In the genomic region with DNA sequence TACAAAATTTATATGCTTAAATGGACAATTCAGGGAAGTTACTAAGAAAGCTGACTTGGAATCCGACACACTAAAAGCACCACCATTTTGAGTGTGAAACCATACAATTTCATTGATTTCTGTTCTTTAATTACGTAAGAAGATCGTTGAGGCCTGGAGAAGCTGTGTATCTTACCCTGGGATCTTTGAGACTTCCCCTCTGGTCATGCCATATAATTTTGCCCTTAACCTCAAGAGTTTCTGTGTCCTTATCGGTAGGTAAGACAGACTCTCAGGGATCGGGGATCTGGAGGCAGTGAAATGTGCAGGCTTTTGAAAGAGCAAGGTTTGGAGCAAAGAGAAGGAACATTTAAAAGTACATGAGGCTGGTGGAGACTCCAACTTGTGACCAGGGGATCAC, we compare ENCODE assay signal across 27 mouse cellular contexts. TPM values are rescaled to one million over a fixed set of nuclear protein-coding genes. Genes with fewer than 3 reads are reported as not detected.
DNase-seq lines count a peak whose midpoint lies in the region; ATAC-seq and TF ChIP-seq lines count a peak whose summit lies in the region.
"Had no signal": no experiment of that assay in that cellular context is flagged by ENCODE, and none has a peak within 500 bp of the region (broad histone marks: within the 10 kb centered on the region; RNA-seq: fewer than 3 reads in every experiment).

No protein-coding gene starts in this region.

- H3K4me3 ChIP-seq in kidney, embryonic 14.5 days (ENCODE audit: low read length): no peak overlapping the region
- H3K4me3 ChIP-seq in MEL (ENCODE audit: control insufficient read depth in 1 of 2, insufficient read depth in 1 of 2, low read depth in 2 of 2, low read length in 2 of 2): peak overlapping the region in 1 of 2 experiments; percentile 24; a peak in 1 of 4 replicates
- H3K4me3 ChIP-seq in intestine, embryonic 16.5 days (ENCODE audit: low read length): no peak overlapping the region
- H3K4me3 ChIP-seq in forebrain, embryonic 11.5 days (ENCODE audit: low read depth, low read length): no peak overlapping the region
- H3K4me3 ChIP-seq: forebrain, embryonic 10.5 days; gastrocnemius, adult 2 months; heart, embryonic 12.5 days; heart, embryonic 15.5 days; hindbrain, embryonic 10.5 days; hindbrain, embryonic 13.5 days had no signal

- TF ChIP-seq CTCF in MEL (IDR thresholded peaks at IDR 0.05 in 2 of 3, conservative IDR thresholded peaks at IDR 0.05 in 1 of 3; ENCODE audit: control insufficient read depth in 1 of 3, insufficient read depth in 1 of 3, low read depth in 2 of 3, low read length in 3 of 3, poor library complexity in 1 of 3, severe bottlenecking in 1 of 3): no peak

- no peak for DNase-seq in kidney, postnatal 36 days
- DNase-seq in 416B (ENCODE audit: low read depth): peak; percentile 41
- DNase-seq in MEL (ENCODE audit: low read depth, low spot score): peak; percentile 47
- no peak for DNase-seq in gastrocnemius, postnatal 36 days
- no peak for DNase-seq in forebrain, embryonic 11.5 days (ENCODE audit: low spot score)
- DNase-seq: adrenal gland, adult 8-10 months; adrenal gland, postnatal 25 days; cerebellum, adult 11-12 months; cerebellum, adult 8-10 months; cerebellum, postnatal 10 days; cerebellum, postnatal 36 days; forebrain, postnatal 0 days; gastrocnemius, adult 2 months; gastrocnemius, postnatal 14 days; heart, postnatal 10 days; heart, postnatal 36 days; kidney, adult 11 months had no signal

- intact Hi-C loops in gastrocnemius, postnatal 36 days (cut with DNase I): no loop called here

- no peaks in the 10 kb centered on the region for H3K9me3 ChIP-seq in kidney, embryonic 14.5 days (ENCODE audit: control insufficient read depth, low read length)
- H3K9me3 ChIP-seq in MEL (replicated peaks; ENCODE audit: insufficient read depth, low read length): no peaks in the 10 kb centered on the region
- H3K9me3 ChIP-seq in intestine, embryonic 16.5 days (ENCODE audit: control insufficient read depth, low read length): no peaks in the 10 kb centered on the region
- H3K9me3 ChIP-seq in forebrain, embryonic 11.5 days (ENCODE audit: control insufficient read depth, low read length): no peaks in the 10 kb centered on the region
- H3K9me3 ChIP-seq: forebrain, embryonic 10.5 days; heart, embryonic 12.5 days; heart, embryonic 15.5 days; hindbrain, embryonic 10.5 days; hindbrain, embryonic 13.5 days had no signal

- H3K27me3 ChIP-seq in kidney, embryonic 14.5 days (ENCODE audit: control insufficient read depth, insufficient read depth, low read length): no peaks in the 10 kb centered on the region
- no peaks in the 10 kb centered on the region for H3K27me3 ChIP-seq in MEL (ENCODE audit: control insufficient read depth in 1 of 2, insufficient read depth in 2 of 2, low read length in 2 of 2)
- H3K27me3 ChIP-seq in intestine, embryonic 16.5 days (replicated peaks; ENCODE audit: control insufficient read depth, insufficient read depth, low read length): no peaks in the 10 kb centered on the region
- H3K27me3 ChIP-seq in forebrain, embryonic 11.5 days (ENCODE audit: control insufficient read depth, insufficient read depth, low read length): no peaks in the 10 kb centered on the region
- H3K27me3 ChIP-seq: heart, embryonic 12.5 days; heart, embryonic 15.5 days; hindbrain, embryonic 13.5 days; Patski had no signal

- TF ChIP-seq RAD21 in MEL (IDR thresholded peaks at IDR 0.05; ENCODE audit: low read depth, low read length): no peak

- H3K4me1 ChIP-seq in kidney, embryonic 14.5 days (ENCODE audit: control insufficient read depth, insufficient read depth, low read length): peaks cover 27% of the 10 kb centered on the region
- H3K4me1 ChIP-seq in MEL (ENCODE audit: control insufficient read depth in 1 of 2, insufficient read depth in 2 of 2, low read length in 2 of 2): peaks cover 24 to 38% of the 10 kb centered on the region in 2 experiments
- H3K4me1 ChIP-seq in intestine, embryonic 16.5 days (ENCODE audit: control insufficient read depth, insufficient read depth, low read length): peaks cover 32% of the 10 kb centered on the region
- peaks cover 5% of the 10 kb centered on the region; the same call in 1 of the 2 replicates for H3K4me1 ChIP-seq in forebrain, embryonic 11.5 days (replicated peaks; ENCODE audit: control insufficient read depth, insufficient read depth, low read length)

- WGBS in kidney, embryonic 14.5 days: 77% methylated on average over 5 of the region's 5 CpGs
- WGBS in intestine, embryonic 16.5 days: 72% methylated on average over 5 of the region's 5 CpGs
- WGBS in forebrain, embryonic 11.5 days: 97% methylated on average over 5 of the region's 5 CpGs

- peak; percentile 44 to 69 for TF ChIP-seq EP300 in MEL (IDR thresholded peaks at IDR 0.05; ENCODE audit: low read depth in 1 of 2, low read length in 2 of 2)

- no peak overlapping the region for H3K9ac ChIP-seq in kidney, embryonic 14.5 days (ENCODE audit: low read depth, low read length)
- peak overlapping the region; percentile 19; the same call in 1 of the 2 replicates for H3K9ac ChIP-seq in MEL (ENCODE audit: control insufficient read depth, low read depth, low read length, poor library complexity, severe bottlenecking)
- no peak overlapping the region for H3K9ac ChIP-seq in intestine, embryonic 16.5 days (ENCODE audit: low read depth, low read length)
- H3K9ac ChIP-seq in forebrain, embryonic 11.5 days (ENCODE audit: low read length): no peak overlapping the region
- H3K9ac ChIP-seq: forebrain, postnatal 0 days; heart, embryonic 12.5 days; heart, embryonic 15.5 days; hindbrain, embryonic 13.5 days had no signal

- peak overlapping the region; percentile 8; the same call in 1 of the 2 replicates for H3K27ac ChIP-seq in kidney, embryonic 14.5 days (ENCODE audit: low read depth, low read length)
- no peak overlapping the region for H3K27ac ChIP-seq in MEL (ENCODE audit: control insufficient read depth, low read depth, low read length)
- H3K27ac ChIP-seq in intestine, embryonic 16.5 days (ENCODE audit: low read length): peak overlapping the region; percentile 80
- H3K27ac ChIP-seq in forebrain, embryonic 11.5 days (ENCODE audit: low read depth, low read length): no peak overlapping the region
- H3K27ac ChIP-seq: forebrain, embryonic 10.5 days; gastrocnemius, adult 2 months; heart, embryonic 15.5 days; hindbrain, embryonic 10.5 days; hindbrain, embryonic 13.5 days had no signal

- no peaks in the 10 kb centered on the region for H3K36me3 ChIP-seq in kidney, embryonic 14.5 days (ENCODE audit: control insufficient read depth, insufficient read depth, low read length)
- peaks cover 0 to 33% of the 10 kb centered on the region in 2 experiments; a peak in 2 of 4 replicates for H3K36me3 ChIP-seq in MEL (ENCODE audit: control insufficient read depth in 1 of 2, insufficient read depth in 2 of 2, low read length in 2 of 2)
- H3K36me3 ChIP-seq in intestine, embryonic 16.5 days (ENCODE audit: control insufficient read depth, insufficient read depth, low read length): no peaks in the 10 kb centered on the region
- H3K36me3 ChIP-seq in forebrain, embryonic 11.5 days (ENCODE audit: control insufficient read depth, insufficient read depth, low read length): no peaks in the 10 kb centered on the region
- H3K36me3 ChIP-seq: forebrain, embryonic 10.5 days; heart, embryonic 12.5 days; heart, embryonic 15.5 days; hindbrain, embryonic 10.5 days; hindbrain, embryonic 13.5 days had no signal

- TF ChIP-seq POLR2A in MEL (IDR thresholded peaks at IDR 0.05; ENCODE audit: control insufficient read depth in 1 of 2, insufficient read depth in 1 of 2, low read depth in 1 of 2, low read length in 2 of 2, poor library complexity in 1 of 2): no peak

- H3K79me2 ChIP-seq in MEL (ENCODE audit: control insufficient read depth, insufficient read depth, low read length, poor library complexity): no peaks in the 10 kb centered on the region

- no peak for ATAC-seq in kidney, embryonic 14.5 days (ENCODE audit: low FRiP score, low TSS enrichment)
- ATAC-seq in intestine, embryonic 16.5 days: no peak
- no peak for ATAC-seq in forebrain, embryonic 11.5 days (replicated peaks; ENCODE audit: low FRiP score)
- ATAC-seq: forebrain, embryonic 14.5 days; forebrain, postnatal 0 days; hindbrain, embryonic 16.5 days; Patski had no signal

- H3K4me2 ChIP-seq in kidney, embryonic 14.5 days (replicated peaks; ENCODE audit: low read depth, low read length): no peak overlapping the region
- no peak overlapping the region for H3K4me2 ChIP-seq in intestine, embryonic 16.5 days (ENCODE audit: low read depth, low read length)
- no peak overlapping the region for H3K4me2 ChIP-seq in forebrain, embryonic 11.5 days (ENCODE audit: low read depth, low read length, severe bottlenecking)
- H3K4me2 ChIP-seq: heart, embryonic 12.5 days; heart, embryonic 15.5 days; hindbrain, embryonic 13.5 days had no signal

TF ChIP-seq in MEL, 35 proteins besides CTCF, POLR2A, EP300 and RAD21 (continues in another document):
- TF ChIP-seq MAFK (IDR thresholded peaks at IDR 0.05; ENCODE audit: borderline replicate concordance, low read depth, low read length): no peak
- TF ChIP-seq ELF1 (IDR thresholded peaks at IDR 0.05; ENCODE audit: low read depth, low read length): no peak
- no peak for TF ChIP-seq POLR2AphosphoS2 (IDR thresholded peaks at IDR 0.05; ENCODE audit: low read length)
- TF ChIP-seq ETS1 (IDR thresholded peaks at IDR 0.05; ENCODE audit: low read depth, low read length): peak; percentile 57
- no peak for TF ChIP-seq MAX (IDR thresholded peaks at IDR 0.05; ENCODE audit: low read length)
- TF ChIP-seq SIN3A (IDR thresholded peaks at IDR 0.05; ENCODE audit: low read length): peak; percentile 45; the same call in 1 of the 2 replicates
- TF ChIP-seq MAZ (IDR thresholded peaks at IDR 0.05; ENCODE audit: low read depth, low read length): no peak
- no peak for TF ChIP-seq ZKSCAN1 (IDR thresholded peaks at IDR 0.05; ENCODE audit: low read depth, low read length)
- TF ChIP-seq SMC3 (IDR thresholded peaks at IDR 0.05; ENCODE audit: low read depth, low read length): no peak
- TF ChIP-seq MYC (IDR thresholded peaks at IDR 0.05; ENCODE audit: low read depth, low read length): no peak
- no peak for TF ChIP-seq ZMIZ1 (IDR thresholded peaks at IDR 0.05; ENCODE audit: low read depth, low read length)
- TF ChIP-seq E2F4 (IDR thresholded peaks at IDR 0.05; ENCODE audit: borderline replicate concordance, low read depth, low read length): no peak
- TF ChIP-seq USF1 (IDR thresholded peaks at IDR 0.05; ENCODE audit: low read depth, low read length): no peak
- peak; percentile 19; the same call in 1 of the 2 replicates for TF ChIP-seq TCF12 (IDR thresholded peaks at IDR 0.05; ENCODE audit: low read depth, low read length)

RNA-seq across cellular contexts. Expression of a gene that starts 31.4 kb away (rescaled TPM):
- polyA plus RNA-seq in kidney, embryonic 14.5 days (2014; fragmentation: Nextera tagmentation; extraction: Ambion mirVana): 5.6 and 6.0 TPM in 2 replicates
- total RNA-seq in MEL (2012; rRNA removed): 21.7 and 29.3 TPM in 2 replicates
- 10 to 100 TPM; 25.5 to 34.9 TPM for polyA plus RNA-seq in MEL (2012; ENCODE audit: insufficient read depth in 1 of 2, insufficient read length in 2 of 2, low read depth in 1 of 2, low replicate concordance in 2 of 2, missing spikeins in 1 of 2)
- polyA plus RNA-seq in intestine, embryonic 16.5 days (2015; fragmentation: Nextera tagmentation; extraction: Ambion mirVana): 2.4 and 2.9 TPM in 2 replicates
- total RNA-seq in gastrocnemius, postnatal 36 days (2021): 1 to 10 TPM; 4.3 to 5.7 TPM
- 3.8 and 3.9 TPM in 2 replicates for polyA plus RNA-seq in forebrain, embryonic 11.5 days (2014; fragmentation: Nextera tagmentation; extraction: Ambion mirVana)

Comparison
In these comparisons a context has a peak if more than half of its experiments do, and no peak if none do; other contexts are left out.
1. H3K27ac ChIP-seq: peak in kidney, embryonic 14.5 days (single experiment) and intestine, embryonic 16.5 days (single experiment); none in MEL (single experiment) and forebrain, embryonic 11.5 days (single experiment).
2. DNase-seq: peak in 416B (single experiment) and MEL (single experiment); none in kidney, postnatal 36 days (0 of 2), gastrocnemius, postnatal 36 days (0 of 2) and forebrain, embryonic 11.5 days (single experiment).